Mouse (Mus musculus): ENCODE data around the gene Gm12830. TPM values are rescaled to one million over a fixed set of nuclear protein-coding genes. Genes with fewer than 3 reads are reported as not detected.
A peak's percentile ranks its signal among the peaks of the same experiment; 100 is the strongest.

Gene Gm12830
- polyA plus RNA-seq (2012; ENCODE audit: insufficient read depth, insufficient read length, missing spikeins), result not detected in 2 replicates

DNA sequence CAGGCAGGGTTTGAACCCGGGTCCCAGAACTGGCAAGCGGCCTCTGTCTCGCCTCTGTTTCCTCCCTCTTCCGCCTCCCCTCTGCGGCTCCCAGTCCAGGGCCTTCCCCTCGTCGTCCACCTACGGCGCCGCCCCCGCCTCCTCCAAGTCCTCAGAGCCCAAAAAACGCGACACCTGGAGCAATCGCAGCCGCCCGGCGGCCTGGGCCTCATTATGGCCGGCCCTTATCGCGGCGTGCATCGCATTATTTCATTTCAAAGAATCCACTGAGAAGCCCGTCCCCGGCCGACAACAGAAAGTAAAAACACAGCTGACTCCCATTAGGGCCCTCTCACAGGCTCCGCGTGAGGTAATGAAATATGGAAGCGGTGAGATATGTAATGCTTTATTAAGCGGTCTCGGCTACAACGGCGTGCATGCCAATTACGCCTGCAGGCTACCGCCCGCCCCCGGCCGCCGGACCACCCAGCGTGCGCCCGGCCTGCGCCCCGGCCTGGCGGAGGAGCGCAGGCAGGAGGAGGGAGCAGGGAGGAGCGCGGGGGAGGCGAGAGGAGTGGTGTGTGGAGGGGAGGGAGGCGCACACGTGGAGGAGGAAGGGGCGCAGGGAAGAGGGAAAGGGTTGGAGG, at the start of gene Gm12830:
TSS of gene Gm12830 (plus strand) at position 156 of the 626 bp plus-strand sequence.
- Histone ChIP-seq H3K4me3 (ENCODE audit: insufficient read depth, low read length) (peak within 1 kb of the TSS; percentile 33), H3K4me1 (ENCODE audit: control insufficient read depth, insufficient read depth, low read length) (no peaks in the 10 kb centered on the region), H3K27ac (ENCODE audit: insufficient read depth, low read depth, low read length) (no peak within 1 kb of the TSS)
- TF ChIP-seq CTCF (IDR thresholded peaks at IDR 0.05; ENCODE audit: low read depth, low read length), result no peak
- TF ChIP-seq POLR2A (IDR thresholded peaks at IDR 0.05; ENCODE audit: borderline replicate concordance, low read depth, low read length), result no peak

DNA sequence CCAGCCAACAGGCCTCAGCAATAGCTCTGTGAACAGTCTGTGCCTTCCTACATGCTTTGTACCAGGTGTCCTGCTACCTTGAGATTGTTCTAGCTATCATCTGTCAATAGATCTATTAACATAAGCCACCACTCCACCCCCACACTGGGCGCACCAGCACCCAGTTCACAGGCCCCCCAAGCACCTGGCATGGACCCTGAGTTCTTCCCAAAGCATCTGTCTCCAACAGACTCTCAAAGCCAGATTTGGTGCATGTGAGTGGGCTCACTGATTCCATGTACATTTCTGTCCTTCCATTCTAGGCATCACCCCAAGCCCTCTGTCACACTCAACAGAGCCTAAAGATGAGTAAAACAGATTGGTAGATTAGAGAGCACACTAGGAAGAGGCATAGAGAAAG, 48.2 kb upstream of the Gm12830 start:
- TF ChIP-seq POLR2A (IDR thresholded peaks at IDR 0.05; ENCODE audit: borderline replicate concordance, low read depth, low read length) (no peak), CTCF (IDR thresholded peaks at IDR 0.05; ENCODE audit: low read depth, low read length) (no peak)
- Histone ChIP-seq H3K27ac (ENCODE audit: insufficient read depth, low read depth, low read length) (no peak overlapping the region), H3K4me3 (ENCODE audit: insufficient read depth, low read length) (no peak overlapping the region), H3K4me1 (ENCODE audit: control insufficient read depth, insufficient read depth, low read length) (no peaks in the 10 kb centered on the region)

DNA sequence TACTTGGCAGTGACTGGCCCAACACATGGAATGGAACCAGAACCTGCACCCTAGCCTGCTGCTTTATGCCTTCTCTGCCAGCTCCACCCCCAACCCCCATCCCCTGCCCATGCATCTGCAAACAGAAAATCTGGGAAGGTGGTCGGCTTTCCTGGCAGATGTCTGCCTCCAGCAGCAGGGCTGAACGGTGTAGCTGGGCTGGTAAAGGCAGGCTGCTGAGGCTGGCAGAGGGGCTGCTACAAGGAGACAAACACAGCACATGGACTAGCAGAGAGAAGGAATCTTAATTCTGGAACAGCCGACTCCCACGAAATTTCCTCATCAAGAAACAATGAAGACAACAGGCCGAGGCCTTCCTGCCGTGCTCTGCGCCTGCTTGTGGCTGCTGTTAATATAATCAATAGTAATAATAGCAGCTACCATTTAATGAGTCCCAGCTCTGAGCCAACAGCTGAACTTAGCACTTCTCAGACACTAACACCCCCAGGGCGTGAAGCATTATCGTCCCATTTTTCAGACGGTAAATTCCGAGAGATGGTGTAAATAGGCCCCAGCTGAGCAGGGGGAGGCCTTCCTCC, 43.8 kb upstream of the Gm12830 start:
- no peak overlapping the region for H3K4me3 ChIP-seq (ENCODE audit: insufficient read depth, low read length)
- H3K4me1 ChIP-seq (ENCODE audit: control insufficient read depth, insufficient read depth, low read length), result no peaks in the 10 kb centered on the region
- H3K27ac ChIP-seq (ENCODE audit: insufficient read depth, low read depth, low read length), result no peak overlapping the region
- TF ChIP-seq CTCF (IDR thresholded peaks at IDR 0.05; ENCODE audit: low read depth, low read length), result no peak
- TF ChIP-seq POLR2A (IDR thresholded peaks at IDR 0.05; ENCODE audit: borderline replicate concordance, low read depth, low read length), result no peak

DNA sequence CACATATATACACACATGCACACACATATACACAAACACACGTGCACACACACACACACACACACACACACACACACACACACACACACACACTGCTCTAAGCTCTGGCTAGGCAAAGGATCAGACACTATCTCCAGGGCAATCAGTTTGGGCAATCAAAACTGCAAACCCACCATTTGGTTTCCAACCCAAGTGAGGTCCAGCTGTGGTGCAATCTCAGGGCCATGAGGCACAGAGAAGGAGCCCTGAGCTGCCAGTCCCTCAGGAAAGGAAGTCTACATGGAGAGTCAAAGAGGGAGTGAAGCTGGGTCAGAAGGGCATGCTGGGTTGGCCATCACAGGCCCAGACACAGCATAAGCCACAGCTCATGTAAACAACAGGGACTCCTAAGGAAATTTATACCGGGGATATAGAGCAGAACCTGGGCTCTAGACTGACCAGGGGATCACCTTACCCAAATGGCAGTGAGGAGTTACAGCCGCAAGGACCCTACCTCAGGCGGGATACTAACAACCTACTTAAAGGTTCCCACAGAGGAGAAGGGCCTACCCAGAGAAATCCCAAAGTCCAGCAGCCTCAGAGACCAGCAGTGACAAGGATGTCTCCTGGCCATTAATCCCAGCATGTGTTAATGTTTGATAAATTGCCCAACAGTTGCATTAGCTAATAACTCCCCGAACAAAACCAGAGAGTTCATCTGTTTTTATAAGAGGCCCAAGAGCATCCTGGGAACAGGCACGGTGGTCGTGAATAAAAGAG, 42.6 kb upstream of the Gm12830 start:
- TF ChIP-seq CTCF (IDR thresholded peaks at IDR 0.05; ENCODE audit: low read depth, low read length), result no peak
- no peak for TF ChIP-seq POLR2A (IDR thresholded peaks at IDR 0.05; ENCODE audit: borderline replicate concordance, low read depth, low read length)
- Histone ChIP-seq H3K4me1 (ENCODE audit: control insufficient read depth, insufficient read depth, low read length) (no peaks in the 10 kb centered on the region), H3K4me3 (ENCODE audit: insufficient read depth, low read length) (no peak overlapping the region), H3K27ac (ENCODE audit: insufficient read depth, low read depth, low read length) (no peak overlapping the region)

DNA sequence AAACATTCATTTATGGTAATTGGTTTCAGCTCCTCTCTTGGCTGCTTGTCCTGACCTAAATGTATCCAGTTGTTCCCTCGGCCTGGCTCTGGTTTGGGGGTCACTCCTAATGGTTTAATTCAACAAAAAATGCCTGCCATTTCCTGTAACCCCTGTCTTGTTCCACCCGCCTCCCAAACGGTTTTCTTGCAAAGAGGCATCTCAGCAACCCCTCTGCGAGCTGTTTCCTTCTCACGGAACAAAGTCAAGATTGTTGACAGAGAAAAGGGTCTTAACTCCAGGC, 42.1 kb upstream of the Gm12830 start:
- Histone ChIP-seq H3K4me1 (ENCODE audit: control insufficient read depth, insufficient read depth, low read length) (no peaks in the 10 kb centered on the region), H3K27ac (ENCODE audit: insufficient read depth, low read depth, low read length) (no peak overlapping the region), H3K4me3 (ENCODE audit: insufficient read depth, low read length) (no peak overlapping the region)
- TF ChIP-seq CTCF (IDR thresholded peaks at IDR 0.05; ENCODE audit: low read depth, low read length) (no peak), POLR2A (IDR thresholded peaks at IDR 0.05; ENCODE audit: borderline replicate concordance, low read depth, low read length) (no peak)

DNA sequence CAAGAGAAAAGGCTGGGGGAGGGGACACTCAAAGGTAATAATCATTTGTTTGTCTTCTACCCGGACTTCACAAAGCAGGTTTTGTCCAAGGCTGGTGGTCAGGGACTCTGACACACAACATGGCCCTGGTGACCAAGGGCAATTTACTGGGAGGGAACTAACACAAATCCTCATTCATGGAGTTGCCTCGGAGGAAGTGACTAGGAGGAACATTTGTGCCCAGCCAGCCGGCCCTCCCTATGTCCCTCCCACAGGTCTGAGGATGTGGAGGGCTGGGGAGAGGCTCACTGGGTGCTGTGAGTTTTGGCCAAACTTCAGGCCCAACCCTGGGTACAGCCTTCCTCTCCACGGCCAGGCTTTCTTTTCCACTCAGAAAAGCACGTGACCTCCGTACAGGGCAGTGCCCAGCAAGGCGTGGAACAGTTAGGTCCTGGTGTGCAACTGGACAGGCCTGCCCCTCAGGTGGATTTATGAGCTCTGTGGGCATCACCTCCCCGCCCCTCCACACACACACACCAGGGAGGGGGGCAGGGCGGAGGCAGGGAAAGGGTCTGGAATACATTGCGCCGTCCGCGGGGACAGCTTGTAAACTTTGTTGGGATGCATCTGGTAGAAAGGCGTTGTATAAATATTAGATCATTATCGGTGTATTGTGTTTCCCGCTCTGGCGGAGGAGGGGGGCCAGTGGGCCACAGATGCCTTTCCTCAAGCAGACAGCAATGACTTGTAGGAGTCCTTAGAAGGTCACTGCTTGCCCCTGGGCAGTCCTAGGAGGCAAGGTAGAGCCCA, 41.6 kb upstream of the Gm12830 start:
- Histone ChIP-seq H3K27ac (ENCODE audit: insufficient read depth, low read depth, low read length) (no peak overlapping the region), H3K4me1 (ENCODE audit: control insufficient read depth, insufficient read depth, low read length) (no peaks in the 10 kb centered on the region), H3K4me3 (ENCODE audit: insufficient read depth, low read length) (no peak overlapping the region)
- no peak for TF ChIP-seq CTCF (IDR thresholded peaks at IDR 0.05; ENCODE audit: low read depth, low read length)
- no peak for TF ChIP-seq POLR2A (IDR thresholded peaks at IDR 0.05; ENCODE audit: borderline replicate concordance, low read depth, low read length)

DNA sequence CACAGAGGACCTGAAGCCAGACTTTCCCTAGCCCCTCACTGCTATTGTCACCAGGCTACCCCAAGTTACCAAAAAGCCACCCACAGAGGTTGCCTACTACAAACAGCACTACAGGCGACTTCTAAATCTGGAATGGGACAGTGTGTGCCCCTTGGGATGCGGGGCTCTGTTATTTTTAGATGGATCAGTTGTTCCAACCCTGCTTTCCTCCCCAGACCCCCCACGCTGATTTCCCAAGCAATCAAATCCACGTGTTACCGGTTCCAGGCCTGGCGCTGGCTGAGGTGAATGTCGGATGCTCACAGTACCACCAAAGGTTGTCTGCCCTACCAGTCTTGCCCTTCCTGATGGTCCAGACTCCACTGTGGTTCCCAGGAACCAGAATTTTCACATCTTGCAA, 38.7 kb upstream of the Gm12830 start:
- no peak overlapping the region for H3K27ac ChIP-seq (ENCODE audit: insufficient read depth, low read depth, low read length)
- H3K4me3 ChIP-seq (ENCODE audit: insufficient read depth, low read length), result no peak overlapping the region
- TF ChIP-seq POLR2A (IDR thresholded peaks at IDR 0.05; ENCODE audit: borderline replicate concordance, low read depth, low read length) (no peak), CTCF (IDR thresholded peaks at IDR 0.05; ENCODE audit: low read depth, low read length) (no peak)
- no peaks in the 10 kb centered on the region for H3K4me1 ChIP-seq (ENCODE audit: control insufficient read depth, insufficient read depth, low read length)

DNA sequence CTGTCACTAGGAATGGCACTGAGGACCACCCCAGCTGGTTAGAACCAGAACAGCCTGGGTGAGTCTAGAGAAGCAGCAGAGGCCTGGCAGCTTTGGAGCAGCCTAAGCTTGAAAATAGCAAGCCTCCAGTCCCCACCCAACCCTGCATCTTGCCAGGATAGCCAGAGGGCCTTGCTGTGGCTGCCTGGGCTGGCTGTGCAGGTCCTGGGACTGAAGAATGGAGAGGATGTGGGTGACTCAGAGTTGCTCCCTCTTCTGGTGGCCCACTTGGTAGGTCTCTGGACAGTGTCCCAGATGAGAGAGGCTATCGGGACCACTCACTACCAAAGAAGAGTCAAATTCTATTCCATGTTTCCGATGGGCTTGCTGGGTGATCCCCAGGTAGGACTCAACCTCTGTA, 36.8 kb upstream of the Gm12830 start:
- TF ChIP-seq POLR2A (IDR thresholded peaks at IDR 0.05; ENCODE audit: borderline replicate concordance, low read depth, low read length) (no peak), CTCF (IDR thresholded peaks at IDR 0.05; ENCODE audit: low read depth, low read length) (no peak)
- Histone ChIP-seq H3K4me3 (ENCODE audit: insufficient read depth, low read length) (no peak overlapping the region), H3K27ac (ENCODE audit: insufficient read depth, low read depth, low read length) (no peak overlapping the region), H3K4me1 (ENCODE audit: control insufficient read depth, insufficient read depth, low read length) (no peaks in the 10 kb centered on the region)

DNA sequence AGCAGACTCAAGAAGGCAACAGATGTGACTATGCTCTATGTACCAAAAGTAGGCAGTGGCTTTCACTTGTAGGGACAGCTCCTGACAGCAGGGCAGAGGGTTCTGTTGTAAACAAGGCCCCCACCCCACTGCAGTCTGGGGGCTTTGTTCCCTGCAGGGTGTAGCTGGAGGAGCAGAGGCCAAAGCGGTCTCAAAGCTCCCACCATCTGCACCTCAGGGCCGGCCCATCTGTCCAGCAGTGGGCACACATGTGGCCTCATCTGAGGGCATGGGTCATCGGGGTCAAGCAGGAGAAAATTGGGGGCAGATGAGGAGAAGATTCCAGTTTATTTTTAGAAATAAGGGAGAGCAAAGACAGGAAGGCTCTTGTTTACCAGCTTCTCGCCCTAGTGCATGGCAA, 32.7 kb upstream of the Gm12830 start:
- H3K4me1 ChIP-seq (ENCODE audit: control insufficient read depth, insufficient read depth, low read length), result no peaks in the 10 kb centered on the region
- H3K27ac ChIP-seq (ENCODE audit: insufficient read depth, low read depth, low read length), result no peak overlapping the region
- TF ChIP-seq CTCF (IDR thresholded peaks at IDR 0.05; ENCODE audit: low read depth, low read length) (no peak), POLR2A (IDR thresholded peaks at IDR 0.05; ENCODE audit: borderline replicate concordance, low read depth, low read length) (no peak)
- H3K4me3 ChIP-seq (ENCODE audit: insufficient read depth, low read length), result no peak overlapping the region

Data from bone marrow macrophage, adult 2 months (primary cell).